Mouse (Mus musculus) mouse embryonic stem cell (cell line): ENCODE data around the gene Vti1a.

Source experiments
- in situ Hi-C, 2 experiments: fragments of 300-500 bp; cut with MboI; formaldehyde crosslinking; loops; 1 replicate in 1 of 2; 3 replicates in 1 of 2; pipeline ENCODE4 v1.14.3; 2019 to 2020; ENCODE audit warnings: low sequenced_read_pairs in 2 of 2, low pct_unique_long_range_greater_than_20kb in 1 of 2, mixed read lengths in 1 of 2; ENCODE audit not compliant: unreplicated experiment in 1 of 2

The Vti1a gene

DNA sequence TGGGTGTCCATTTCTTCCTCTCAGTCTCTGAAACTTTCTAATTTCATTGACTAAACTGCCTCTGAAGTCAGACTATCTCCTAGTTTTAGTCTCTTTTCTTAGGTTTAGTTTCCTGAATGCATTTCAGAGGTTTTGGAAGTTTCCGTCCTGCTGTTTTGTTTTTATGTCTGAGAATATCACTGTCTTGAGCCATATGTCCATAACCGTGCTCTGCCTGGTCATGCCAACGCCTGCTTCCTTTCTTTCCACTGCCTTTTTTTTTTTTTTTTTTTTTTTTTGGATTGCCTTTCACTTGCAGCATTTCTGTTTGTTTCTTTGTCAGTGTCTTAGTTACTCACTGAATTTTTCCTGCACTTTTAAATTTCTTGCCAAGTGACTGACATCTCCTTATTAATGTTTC lies 15.6 kb upstream of the Vti1a start:
- in situ Hi-C loops, result loop anchor here in 1 of 2 experiments (10.0 kb wide), 1 partner anchor 76 kb away; no protein-coding TSS in a partner anchor

DNA sequence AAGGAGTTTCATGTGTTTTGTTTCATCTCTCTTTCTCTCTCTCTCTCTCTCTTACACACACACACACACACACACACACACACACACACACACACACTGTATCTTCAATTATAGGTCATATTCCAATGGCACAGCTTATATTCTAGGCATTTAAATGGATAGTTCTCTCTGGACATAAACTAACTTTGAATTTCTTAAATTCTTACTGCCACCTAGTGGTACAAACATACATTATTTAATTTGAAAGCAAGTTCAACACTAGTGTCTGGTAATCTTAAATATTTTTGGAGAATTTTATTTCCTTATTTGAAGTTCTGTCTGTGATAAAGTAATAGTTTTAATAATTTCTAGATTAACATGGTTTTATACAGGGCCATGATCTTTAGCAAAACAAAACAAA lies 11.1 kb upstream of the Vti1a start:
- in situ Hi-C loops, result loop anchor here in 1 of 2 experiments (10.0 kb wide), 1 partner anchor 80 kb away; no protein-coding TSS in a partner anchor

DNA sequence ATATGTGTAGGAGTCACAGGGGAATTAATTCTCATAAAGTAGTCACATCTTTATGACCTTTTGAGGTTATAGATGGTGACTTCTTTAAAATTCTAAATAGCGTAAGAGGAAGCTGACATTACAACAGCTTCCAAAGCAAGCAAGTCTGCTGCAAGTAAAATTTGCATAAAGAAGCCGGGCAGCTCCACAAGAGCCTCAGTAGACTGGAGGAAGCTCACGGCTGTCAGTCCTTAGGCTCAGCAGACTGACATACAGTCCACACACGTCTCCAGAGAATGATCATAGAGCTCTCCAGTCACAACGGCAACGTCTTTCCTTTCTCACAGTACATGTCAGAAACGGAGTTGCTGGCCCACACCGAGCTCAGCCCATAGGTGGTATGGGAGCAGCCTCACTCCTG lies 4.2 kb upstream of the Vti1a start:
- in situ Hi-C loops, result no loop called here

DNA sequence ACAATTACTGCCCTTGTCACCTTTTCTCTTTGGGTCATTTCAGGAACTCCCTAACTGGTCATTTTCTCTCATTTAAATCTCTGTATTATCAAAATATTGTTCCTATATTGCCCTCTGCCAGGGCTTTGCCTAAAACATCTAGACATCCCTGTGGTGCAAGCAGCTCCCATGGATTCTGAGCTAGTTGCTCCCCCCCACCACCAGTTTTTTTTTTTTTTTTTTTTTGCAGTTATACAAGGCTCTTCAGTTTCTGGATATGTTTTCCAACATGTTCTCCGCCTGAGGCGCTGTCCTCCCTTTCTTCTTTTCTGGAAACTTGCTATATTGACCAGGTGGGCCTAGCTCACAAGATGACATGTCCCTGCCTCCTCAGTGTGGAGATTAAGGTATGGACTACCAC lies 2.4 kb upstream of the Vti1a start:
- in situ Hi-C loops, result no loop called here

DNA sequence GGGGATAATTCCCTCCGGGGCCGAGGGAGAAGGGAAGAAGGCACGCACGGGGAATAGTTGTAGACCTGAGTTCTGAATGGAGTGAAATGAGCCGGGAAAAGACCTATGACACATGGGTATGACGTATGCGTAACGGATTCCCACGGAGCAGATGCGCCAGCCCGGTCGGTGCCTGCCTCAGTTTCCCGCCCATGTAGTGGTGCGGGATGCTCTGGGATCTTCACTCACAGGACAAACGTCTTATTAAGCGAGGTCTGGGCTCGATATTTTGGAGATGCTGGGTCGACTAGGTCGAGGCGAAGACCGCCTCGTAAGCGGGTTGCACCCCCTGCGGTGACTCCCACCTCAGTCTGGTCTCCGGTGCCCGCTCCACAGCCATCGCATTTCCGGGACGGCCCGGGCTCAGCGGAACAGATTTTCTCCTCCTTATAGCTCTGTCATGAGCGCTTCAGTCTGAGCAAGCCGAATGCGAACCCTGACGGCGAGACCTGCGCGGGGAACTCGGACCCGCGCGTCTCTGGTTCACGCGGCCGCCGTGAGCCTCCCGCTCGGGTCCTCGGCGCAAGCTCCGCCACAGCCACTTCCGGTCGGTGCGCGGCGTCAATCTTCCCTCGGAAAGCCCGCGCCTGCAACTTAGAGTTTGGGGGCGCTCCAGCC lies 515 bp upstream of the Vti1a start, which contains the start of gene Zdhhc6:
TSS of gene Zdhhc6 (minus strand) at position 581 of the 657 bp plus-strand sequence.
- in situ Hi-C loops, result no loop called here

DNA sequence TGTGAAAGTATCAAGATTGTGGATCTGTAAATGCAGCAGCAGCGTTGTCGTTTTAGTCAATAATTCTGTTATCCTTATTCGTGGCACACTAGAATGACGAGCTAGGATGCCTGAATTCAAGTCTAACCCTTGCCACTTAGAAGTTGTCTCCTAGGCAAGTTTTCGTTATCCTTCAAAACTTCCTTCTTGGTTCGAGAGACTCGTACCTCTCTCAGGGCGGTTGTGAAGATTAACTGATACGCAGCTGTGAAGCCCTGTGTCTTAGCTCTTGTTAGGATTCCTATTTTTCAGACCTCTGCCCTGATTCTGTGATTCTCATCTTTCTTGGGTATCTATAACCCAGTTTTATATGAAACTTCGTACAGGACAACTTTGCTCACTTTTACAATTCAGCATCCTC lies 806 bp downstream of the Vti1a start:
- in situ Hi-C loops, result no loop called here

DNA sequence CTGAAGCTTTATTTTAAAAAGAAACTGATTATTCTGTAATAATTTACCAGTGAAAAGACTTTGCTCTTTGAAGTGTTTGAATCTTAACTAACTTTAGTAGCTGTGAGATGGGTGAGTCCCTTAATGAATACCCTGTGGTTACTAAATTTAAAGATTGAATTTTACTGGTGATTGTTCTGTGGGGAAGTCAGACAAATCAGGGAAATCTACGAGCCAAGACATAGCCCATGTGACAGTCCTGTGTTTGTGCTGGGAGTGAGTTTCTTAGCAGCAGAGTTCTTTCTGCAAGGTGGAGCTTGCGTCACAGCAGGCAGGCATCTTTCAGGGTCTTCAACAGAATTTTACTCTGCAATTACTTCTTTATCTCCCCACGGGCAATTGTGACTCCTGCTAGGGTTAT lies 2.9 kb downstream of the Vti1a start:
- in situ Hi-C loops, result no loop called here

DNA sequence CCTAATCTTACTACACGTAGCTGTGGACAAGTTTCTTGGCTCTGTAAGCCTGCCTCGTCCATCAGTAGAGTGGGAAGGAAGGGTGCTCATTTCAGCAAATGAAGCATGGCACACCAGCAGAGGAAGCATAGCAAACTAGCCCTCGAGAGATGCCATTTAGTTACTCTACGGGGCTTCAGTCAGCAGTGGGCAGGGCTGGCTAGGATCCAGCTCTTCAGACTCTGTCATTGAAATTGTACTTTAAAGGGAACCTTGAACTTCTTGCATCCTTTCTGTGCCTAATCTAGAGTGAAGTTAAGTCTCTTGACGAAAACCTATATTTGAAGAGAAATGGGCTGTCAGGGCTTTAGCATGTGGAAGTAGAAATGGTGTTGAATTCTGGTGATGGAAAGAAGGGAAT lies 3.4 kb downstream of the Vti1a start:
- in situ Hi-C loops, result no loop called here

DNA sequence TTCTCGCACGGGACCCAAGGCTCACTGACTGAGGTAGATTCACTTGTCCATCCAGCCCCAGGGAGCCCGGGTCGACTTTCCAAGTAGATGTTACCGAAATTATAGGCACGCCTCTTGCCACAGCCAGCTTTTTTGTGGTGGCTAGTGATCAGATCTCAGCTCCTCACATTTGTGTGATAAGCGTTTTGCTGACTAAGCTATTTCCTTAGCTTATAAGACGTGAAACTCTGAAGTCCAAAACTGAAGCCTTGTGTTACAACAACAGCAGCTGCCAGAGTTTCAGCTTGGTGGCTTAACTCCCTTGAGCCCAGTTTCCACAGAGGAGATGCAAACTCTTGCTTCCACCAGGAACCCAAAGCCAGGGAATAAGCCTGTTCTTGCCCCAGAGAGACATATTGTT lies 6.5 kb downstream of the Vti1a start:
- in situ Hi-C loops, result no loop called here

DNA sequence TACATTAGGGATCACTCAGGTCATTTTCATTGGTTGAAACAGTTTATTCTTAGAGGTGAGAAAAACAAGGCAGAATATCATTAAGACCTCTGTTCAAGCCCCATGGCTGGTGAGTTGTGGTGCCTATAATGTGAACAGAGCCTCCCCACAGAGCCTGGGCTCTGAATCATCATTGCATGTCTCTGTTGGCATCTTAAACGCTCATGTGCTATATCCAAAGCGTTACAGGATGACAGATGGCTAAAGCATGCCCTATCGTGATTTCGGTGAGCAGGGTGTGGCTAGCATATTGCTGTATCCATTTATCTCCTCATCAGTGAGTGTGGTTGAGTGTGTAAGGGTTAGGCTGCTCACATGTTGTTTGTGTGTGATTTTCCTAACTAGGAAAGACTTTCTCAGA lies 11.4 kb downstream of the Vti1a start:
- in situ Hi-C loops, result no loop called here

DNA sequence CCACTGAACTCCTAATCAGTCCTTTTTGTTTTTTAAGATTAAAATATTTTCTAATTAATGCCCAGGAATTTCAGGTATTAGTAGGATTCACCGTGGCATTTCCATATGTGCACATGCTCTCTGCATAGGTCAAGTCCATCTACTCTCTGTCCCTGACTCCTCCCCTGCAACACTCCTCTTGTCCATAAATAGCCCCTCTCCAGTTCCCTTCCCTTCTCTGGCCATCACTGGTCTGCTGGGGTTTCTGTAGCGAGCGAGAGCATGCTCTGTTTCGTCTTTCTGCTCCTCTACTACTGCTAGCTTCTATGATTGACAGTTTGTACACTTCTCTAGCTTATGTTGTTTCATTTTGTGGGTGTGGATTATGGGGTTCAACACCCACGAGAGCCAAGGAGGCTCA lies 15.7 kb downstream of the Vti1a start:
- in situ Hi-C loops, result no loop called here

DNA sequence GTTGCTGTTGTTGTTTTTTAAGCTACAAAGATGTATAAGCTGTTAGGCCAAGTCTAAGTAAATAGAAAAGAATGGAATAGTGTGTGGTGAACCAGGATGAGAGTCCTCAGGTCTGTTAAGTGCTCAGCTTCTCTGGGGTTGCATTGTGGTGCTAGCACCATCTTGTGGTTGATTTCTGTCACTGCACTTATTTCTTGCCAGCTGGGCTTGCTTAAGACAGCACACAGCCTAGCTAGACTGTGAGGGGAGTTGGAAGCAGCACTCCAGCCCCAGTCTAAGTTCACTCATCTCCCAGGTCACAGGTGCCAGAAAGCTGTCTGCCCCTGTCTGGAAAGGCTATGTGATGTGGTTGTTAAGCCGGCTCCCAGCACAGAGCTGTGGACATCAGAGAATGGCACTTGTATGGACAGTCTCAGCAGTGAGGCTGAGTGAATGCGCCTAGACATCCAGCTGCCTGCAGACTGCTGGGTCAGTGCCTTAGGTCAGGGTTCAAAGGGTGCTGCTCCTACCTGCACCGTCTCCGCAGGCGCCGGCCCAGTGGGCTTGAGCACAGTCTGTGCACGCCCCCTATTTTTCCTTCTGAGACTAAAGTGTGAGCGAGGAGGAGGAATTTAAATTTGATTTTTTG lies 16.7 kb downstream of the Vti1a start:
- in situ Hi-C loops, result no loop called here

DNA sequence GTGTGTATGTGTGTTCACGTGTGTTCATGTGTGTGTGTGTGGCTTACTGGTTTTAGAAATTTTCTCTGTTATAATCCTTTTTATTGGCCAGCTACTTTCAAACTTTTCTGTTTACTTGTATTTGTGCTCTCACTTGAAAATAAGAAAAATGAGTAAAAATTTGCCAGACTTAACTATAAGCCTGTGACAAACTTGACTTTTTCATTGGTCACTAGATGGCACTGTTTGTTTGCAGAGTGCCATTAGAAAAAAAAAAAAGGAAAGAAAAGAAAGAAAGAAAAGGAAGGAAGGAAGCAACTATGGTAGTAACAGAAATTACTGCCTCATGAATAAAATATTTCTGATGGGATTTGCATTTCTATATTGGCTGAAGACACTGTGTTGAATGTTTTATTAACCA lies 19.8 kb downstream of the Vti1a start:
- in situ Hi-C loops, result no loop called here

DNA sequence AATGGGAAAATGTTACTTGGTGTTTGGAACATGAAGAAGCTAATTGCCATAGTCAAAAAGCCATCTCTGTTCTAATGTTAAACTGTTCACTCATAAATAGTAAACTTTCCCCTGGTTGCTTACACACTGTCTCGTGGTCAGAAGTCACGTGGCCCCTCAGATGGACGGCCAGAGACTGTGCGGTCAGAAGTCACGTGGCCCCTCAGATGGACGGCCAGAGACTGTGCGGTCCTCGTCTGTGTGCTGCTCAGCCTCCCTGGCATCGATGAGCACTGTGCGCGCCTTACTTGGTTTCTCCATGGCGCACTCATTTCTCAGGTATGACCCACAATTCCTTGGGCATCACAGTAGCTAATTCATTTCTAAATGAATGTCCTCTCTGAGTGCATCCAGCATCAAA lies 20.3 kb downstream of the Vti1a start:
- in situ Hi-C loops, result no loop called here

DNA sequence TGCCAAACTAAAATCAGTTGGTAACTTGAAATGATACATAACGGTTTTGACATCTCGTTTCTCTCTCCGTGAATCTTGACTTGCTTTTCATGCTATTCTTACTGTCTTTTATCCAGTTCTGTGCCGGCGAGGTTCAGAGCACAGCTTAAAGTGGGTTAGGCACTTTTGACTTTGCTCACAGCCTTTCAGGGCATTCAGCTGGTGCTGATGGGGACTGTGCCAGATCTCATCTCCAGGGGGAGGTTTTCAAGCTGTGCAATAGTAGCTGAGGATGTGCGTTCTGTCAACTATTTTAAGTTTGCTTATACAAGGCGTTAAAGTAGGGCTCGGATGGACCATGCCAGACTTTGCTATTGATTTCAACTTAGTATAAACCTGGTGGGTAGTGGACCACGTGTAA lies 21.0 kb downstream of the Vti1a start:
- in situ Hi-C loops, result no loop called here

DNA sequence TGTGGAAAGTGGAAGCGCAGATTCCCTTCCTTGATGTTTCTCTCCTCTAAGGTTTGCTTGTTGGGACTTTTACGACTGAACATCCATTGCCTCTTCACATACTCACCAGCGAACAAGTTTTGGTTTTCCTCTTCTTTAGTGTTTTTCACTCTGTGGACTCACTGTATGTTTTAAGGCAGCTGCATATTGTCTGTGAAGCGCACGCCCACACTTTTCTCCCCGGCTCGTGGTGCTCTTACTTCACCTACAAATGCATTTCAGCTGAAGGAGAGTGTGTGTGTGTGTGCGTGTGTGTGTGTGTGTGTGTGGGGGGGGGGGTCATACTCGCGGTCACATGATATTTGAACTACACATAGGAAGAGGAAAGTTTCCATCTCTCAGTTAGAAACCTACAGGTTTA lies 21.6 kb downstream of the Vti1a start:
- in situ Hi-C loops, result no loop called here

DNA sequence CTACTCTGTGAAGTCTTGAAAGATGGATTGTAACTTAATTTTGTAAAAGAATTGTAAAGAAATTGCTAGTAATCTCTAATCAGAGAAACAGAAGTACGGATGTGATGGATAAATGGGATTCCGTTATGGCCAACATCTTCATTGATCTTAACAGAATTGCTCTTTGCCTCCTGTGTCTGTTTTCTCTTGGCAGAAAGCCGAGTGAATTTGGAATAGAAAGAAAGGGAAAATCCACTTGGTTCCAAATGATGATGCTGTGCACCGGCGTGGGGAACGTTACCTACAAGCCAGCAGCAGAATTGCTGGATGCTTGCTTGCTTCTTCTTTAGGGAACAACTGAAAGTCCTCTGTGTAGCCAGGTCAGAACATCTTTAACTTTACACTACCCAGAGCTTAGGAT lies 24.4 kb downstream of the Vti1a start:
- in situ Hi-C loops, result no loop called here

DNA sequence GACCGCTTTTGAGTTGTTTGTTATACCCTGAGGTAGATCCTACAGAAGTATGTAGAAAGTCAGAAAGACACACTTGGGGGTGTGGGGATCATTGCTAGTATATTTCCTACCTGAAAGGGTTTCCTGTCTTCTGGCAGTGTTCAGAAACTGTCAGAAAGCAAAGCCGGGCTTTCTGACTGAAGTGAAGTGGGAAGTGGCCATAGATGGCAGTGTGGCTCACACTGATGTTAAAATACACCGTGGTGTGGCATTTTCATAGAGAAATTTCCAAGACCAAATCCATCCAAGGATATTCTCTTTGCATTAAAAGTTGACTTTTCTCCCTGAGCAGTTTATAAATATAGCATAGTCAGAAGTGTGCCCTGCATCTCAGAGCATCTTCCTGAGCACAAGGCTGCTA lies 25.3 kb downstream of the Vti1a start:
- in situ Hi-C loops, result no loop called here

DNA sequence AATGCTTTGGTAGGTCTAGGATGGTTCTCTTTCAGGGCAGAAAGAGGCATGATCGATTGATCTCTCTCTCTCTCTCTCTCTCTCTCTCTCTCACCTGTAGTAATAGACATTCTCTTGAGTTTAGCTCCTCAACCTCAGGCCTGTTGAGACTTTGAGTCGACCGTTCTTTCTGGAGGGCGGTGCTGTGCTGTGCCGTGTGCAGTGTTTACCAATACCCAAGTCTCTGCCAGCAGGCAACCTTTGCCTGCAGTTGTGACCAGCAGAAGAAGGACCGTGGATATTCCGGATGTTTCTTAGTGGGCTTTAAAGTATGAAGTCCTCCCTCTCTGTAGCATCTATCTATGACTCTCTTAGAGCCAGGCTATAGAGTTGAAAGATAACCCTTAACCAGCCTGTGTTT lies 26.3 kb downstream of the Vti1a start:
- in situ Hi-C loops, result no loop called here

DNA sequence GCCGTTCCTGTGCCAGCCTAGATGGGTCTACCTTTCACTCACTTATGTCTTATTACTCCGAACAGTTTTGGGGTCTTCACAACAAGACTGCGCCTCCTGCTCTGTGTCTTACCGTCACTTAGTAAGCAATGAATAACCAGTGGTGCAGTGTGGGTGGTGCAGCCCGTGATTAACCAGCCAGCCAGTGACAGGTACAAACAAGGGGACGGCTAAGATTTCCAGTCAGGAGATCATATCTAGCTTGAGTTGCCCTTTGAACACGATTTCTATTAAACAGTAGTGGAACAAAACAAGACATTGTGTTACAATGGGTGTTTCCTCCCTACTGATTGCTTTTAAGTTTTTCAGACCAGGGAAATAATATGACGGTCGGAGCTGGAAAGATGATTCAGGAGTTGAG lies 27.2 kb downstream of the Vti1a start:
- in situ Hi-C loops, result no loop called here
